Mouse (Mus musculus): ENCODE measurements around the gene Mip.
"Not testable (repeated sequence)": the region's sequence is repeated elsewhere in the genome, so short reads cannot be mapped to it uniquely, and the experiment has no call there.

Gene Mip

DNA sequence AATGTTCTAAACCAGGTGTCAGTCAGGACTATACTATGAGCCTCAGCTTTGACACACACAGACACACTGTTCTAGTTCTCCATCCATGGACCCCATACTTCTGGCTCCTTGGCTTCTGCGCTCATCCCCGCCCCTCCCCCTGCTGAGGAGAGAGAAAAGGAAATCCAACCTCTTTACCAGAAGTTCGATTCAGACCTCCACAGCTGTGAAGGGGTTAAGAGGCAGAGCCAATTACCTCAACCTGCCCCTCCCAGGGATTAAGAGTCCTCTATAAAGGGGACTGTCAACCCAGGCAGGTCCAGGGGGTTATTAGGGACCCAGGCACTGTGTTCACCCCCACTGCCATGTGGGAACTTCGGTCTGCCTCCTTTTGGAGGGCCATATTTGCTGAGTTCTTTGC, at the start of gene Mip:
Gene Mip, plus strand, starts transcription at position 301 of the 400 bp plus-strand sequence.
- no peak for DNase-seq

- peak; percentile 57 for DNase-seq
Measured at GRCm38 (mm10) chr10:128175996-128176755, 49.5 kb upstream of the Mip start.

GRCm38 (mm10) chr10:128177316-128177715, 48.3 kb upstream of the Mip start:
- no peak for DNase-seq

DNA sequence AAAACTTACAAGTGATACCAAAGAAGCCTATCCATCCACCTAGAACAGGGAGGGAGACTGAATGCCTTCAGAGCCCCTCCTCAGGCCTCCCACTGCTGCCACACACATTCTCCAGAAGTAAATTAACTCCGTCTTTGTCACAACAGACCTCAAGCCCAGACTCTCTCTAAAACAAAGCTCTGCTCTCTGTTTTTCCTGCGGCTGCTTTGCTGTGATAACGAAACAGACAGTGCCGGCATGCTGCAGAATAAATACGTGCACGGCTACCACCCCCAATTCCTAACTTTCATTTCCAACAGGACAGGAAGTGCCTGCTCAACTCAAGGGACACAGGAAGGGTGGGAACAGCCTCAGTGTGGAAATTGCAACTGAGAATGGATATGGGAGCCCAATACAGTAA, 45.6 kb upstream of the Mip start, which contains the start of gene Rbms2:
Gene Rbms2, minus strand, starts transcription at position 309 of the 400 bp plus-strand sequence.
- DNase-seq: no peak

- DNase-seq: no peak
Measured at GRCm38 (mm10) chr10:128184296-128184695, 41.3 kb upstream of the Mip start.

GRCm38 (mm10) chr10:128185277-128185940, 40.2 kb upstream of the Mip start:
- no peak for DNase-seq

DNA sequence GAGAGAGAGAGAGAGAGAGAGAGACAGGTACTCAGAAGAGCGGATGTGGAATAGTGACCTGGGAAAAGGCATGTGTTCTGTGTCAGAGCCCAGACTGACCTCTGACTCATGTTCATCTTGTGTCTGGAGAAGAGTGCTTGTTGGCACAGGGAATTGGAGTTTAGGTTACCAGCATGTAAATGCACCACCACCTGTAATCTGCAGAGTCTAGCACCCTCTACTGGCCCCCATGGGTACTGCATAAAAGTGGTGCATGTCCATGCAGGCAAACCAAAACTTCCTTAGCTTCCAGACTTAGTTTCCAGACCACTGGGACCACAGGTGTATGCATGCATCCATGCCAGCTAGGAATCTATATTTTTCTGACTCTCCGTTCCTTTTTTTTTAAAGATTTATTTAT, 39.7 kb upstream of the Mip start:
- peak; percentile 65 for DNase-seq

- no peak for DNase-seq
Measured at GRCm38 (mm10) chr10:128187181-128187605, 38.4 kb upstream of the Mip start.

GRCm38 (mm10) chr10:128188242-128188877, 37.3 kb upstream of the Mip start:
- DNase-seq: no peak

DNA sequence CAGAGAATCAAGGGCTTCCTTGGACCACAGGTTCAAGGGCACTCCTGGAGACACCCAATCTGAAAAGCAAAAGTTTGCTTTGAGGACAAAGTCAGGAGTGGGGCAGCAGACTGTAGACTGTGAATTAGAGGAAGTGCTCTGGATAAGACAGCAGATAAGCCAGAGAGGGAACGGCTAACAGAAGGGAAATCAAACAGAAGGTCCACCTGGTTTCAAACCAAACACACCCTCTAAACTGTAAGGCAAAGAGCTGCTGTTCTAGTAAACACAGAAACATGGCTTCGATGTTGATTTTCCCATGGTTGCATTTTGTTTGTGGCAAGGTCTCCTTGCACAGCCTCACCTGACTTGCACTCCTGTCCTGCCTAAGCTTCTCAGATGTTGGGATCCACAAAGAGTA, 34.2 kb upstream of the Mip start:
- no peak for DNase-seq

GRCm38 (mm10) chr10:128192030-128192766, 33.4 kb upstream of the Mip start:
- not testable (repeated sequence) for DNase-seq

- DNase-seq: no peak
Measured at GRCm38 (mm10) chr10:128193113-128193512, 32.5 kb upstream of the Mip start.

- DNase-seq: peak; percentile 99
Measured at GRCm38 (mm10) chr10:128194024-128194550, 31.6 kb upstream of the Mip start, which contains the start of gene Gls2. Gene Gls2 (plus strand): TSS chr10:128194457.

- peak; percentile 75 for DNase-seq
Measured at GRCm38 (mm10) chr10:128194551-128195461, 30.8 kb upstream of the Mip start.

GRCm38 (mm10) chr10:128201856-128202255, 23.8 kb upstream of the Mip start:
- DNase-seq: no peak

DNA sequence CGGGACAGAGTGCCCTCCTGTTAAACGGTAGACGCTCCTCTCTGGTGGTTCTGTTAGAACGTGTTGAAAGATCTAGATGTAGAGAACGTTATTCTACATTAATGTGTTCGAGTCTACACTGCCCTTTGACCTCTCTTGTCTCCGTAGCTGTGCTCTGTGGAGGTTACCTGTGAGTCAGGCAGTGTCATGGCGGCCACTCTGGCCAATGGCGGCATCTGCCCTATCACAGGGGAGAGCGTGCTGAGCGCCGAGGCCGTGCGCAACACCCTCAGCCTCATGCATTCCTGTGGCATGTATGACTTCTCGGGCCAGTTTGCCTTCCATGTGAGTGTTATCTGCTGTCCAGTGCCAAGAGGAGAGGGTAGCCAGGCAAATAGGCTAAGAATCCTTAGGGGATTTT, 20.7 kb upstream of the Mip start:
- no peak for DNase-seq

GRCm38 (mm10) chr10:128208326-128208725, 17.3 kb upstream of the Mip start:
- DNase-seq: no peak

- DNase-seq: no peak
Measured at GRCm38 (mm10) chr10:128209311-128210009, 16.2 kb upstream of the Mip start.

DNA sequence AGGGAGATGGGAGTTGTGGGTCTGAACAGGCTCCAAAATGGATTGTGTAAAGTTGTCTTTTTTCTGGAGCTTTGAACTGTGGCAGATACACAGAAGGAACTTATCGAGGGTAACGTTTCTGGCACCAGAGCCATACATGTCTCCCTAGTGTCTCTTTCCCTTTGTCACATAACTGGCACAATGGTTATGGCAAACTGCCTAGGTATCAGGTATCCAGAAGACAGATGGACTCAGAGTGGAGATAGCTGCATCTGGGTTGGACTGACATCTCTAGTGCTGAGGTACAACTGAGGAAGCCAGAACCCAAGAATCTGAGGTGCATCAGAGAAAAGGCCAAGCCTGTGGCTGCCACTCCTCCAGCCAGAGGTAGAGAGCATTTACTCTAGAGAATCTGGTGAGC, 15.5 kb upstream of the Mip start:
- no peak for DNase-seq

DNA sequence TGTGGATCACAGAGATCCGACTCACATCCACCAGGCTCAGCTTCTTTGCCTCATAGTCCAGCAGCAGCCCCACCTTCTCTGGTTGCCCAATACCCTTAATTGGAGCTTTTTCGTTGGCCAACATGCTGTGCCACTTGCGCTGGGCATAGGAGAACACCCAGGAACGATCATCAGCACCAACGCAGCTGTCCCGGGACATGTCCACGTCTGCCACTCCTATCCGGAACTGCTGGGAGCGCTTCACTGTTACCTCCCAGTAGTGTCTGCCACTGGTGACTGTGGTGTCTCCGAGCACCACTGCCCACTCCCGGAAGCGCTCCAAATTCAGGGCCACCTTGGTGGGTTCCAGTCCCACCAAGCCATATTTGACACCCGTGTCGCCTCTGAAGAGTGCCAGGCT, 14.7 kb upstream of the Mip start:
- DNase-seq: no peak
